Mouse (Mus musculus) heart, postnatal 14 days (tissue): ENCODE results near the gene 4930518I15Rik. TPM values are rescaled to one million over a fixed set of nuclear protein-coding genes. Genes with fewer than 3 reads are reported as not detected.
A peak's percentile ranks its signal among the peaks of the same experiment; 100 is the strongest.
"Not testable (repeated sequence)": the region's sequence is repeated elsewhere in the genome, so short reads cannot be mapped to it uniquely, and the experiment has no call there.

Experiments used
- DNase-seq, 2 experiments: peaks; one replicate each; pipeline ENCODE4 v3.0.0; 2021 to 2022
- intact Hi-C: fragments of 180-260 bp; cut with DNase I; formaldehyde crosslinking; loops from one replicate; pipeline ENCODE4 v1.15.1; 2025
- total RNA-seq, 2 experiments: library from RNA; stranded (reverse); gene quantifications; 2 replicates each; pipeline ENCODE4 v1.2.3; 2021

4930518I15Rik gene
- total RNA-seq, 2 experiments from 2014 or later: 1.5 to 1.6 TPM

GRCm38 (mm10) chr2:156850505-156850904, 7.2 kb downstream of the 4930518I15Rik start:
- intact Hi-C loops: loop anchor here (2.0 to 10.0 kb wide), 2 partner anchors 38 to 316 kb away; no protein-coding TSS in a partner anchor
- no peak for DNase-seq

GRCm38 (mm10) chr2:156848526-156849182, 9.1 kb downstream of the 4930518I15Rik start:
- peak; percentile 36 to 48 for DNase-seq
- intact Hi-C loops: no loop called here

GRCm38 (mm10) chr2:156847653-156848052, 10.1 kb downstream of the 4930518I15Rik start:
- intact Hi-C loops: no loop called here
- no peak for DNase-seq

- DNase-seq: no peak
These were observed 13.0 kb downstream of the 4930518I15Rik start for GRCm38 (mm10) chr2:156844715-156845114.

GRCm38 (mm10) chr2:156843331-156843730, 14.4 kb downstream of the 4930518I15Rik start:
- DNase-seq: no peak
- intact Hi-C loops: no loop called here

More at GRCm38 (mm10) chr2:156844715-156845114, 13.0 kb downstream of the 4930518I15Rik start:
- intact Hi-C loops: no loop called here

- intact Hi-C loops: no loop called here
These were observed 15.0 kb downstream of the 4930518I15Rik start for GRCm38 (mm10) chr2:156842711-156843110.

GRCm38 (mm10) chr2:156841841-156842706, 15.7 kb downstream of the 4930518I15Rik start:
- peak; percentile 42 to 58 for DNase-seq
- intact Hi-C loops: loop anchor here (2.0 kb wide), 1 partner anchor 19 kb away; no protein-coding TSS in a partner anchor

More at GRCm38 (mm10) chr2:156842711-156843110, 15.0 kb downstream of the 4930518I15Rik start:
- DNase-seq: no peak

GRCm38 (mm10) chr2:156841028-156841840, 16.5 kb downstream of the 4930518I15Rik start:
- DNase-seq: peak; percentile 61 to 67

GRCm38 (mm10) chr2:156840301-156841027, 17.3 kb downstream of the 4930518I15Rik start:
- DNase-seq: peak; percentile 47 to 53
- intact Hi-C loops: loop anchor here (2.0 kb wide), 1 partner anchor 20 kb away; no protein-coding TSS in a partner anchor

More at GRCm38 (mm10) chr2:156841028-156841840, 16.5 kb downstream of the 4930518I15Rik start:
- intact Hi-C loops: loop anchor here (2.0 kb wide), 1 partner anchor 20 kb away; no protein-coding TSS in a partner anchor

- intact Hi-C loops: loop anchor here (2.0 kb wide), 1 partner anchor 21 kb away; no protein-coding TSS in a partner anchor
- DNase-seq: peak; percentile 74 to 77
These were observed 18.2 kb downstream of the 4930518I15Rik start, which contains the start of gene Tgif2 for GRCm38 (mm10) chr2:156839319-156840191. Tgif2 (plus strand) TSS chr2:156840007.

GRCm38 (mm10) chr2:156838839-156839238, 18.9 kb downstream of the 4930518I15Rik start:
- no peak for DNase-seq
- intact Hi-C loops: no loop called here

GRCm38 (mm10) chr2:156834336-156834735, 23.4 kb downstream of the 4930518I15Rik start:
- intact Hi-C loops: no loop called here
- DNase-seq: no peak

GRCm38 (mm10) chr2:156825128-156825527, 32.6 kb downstream of the 4930518I15Rik start:
- intact Hi-C loops, DNase-seq: not testable (repeated sequence)

GRCm38 (mm10) chr2:156816116-156816515, 41.6 kb downstream of the 4930518I15Rik start:
- no peak for DNase-seq
- intact Hi-C loops: no loop called here

- intact Hi-C loops: no loop called here
- DNase-seq: no peak
These were observed 42.3 kb downstream of the 4930518I15Rik start for GRCm38 (mm10) chr2:156815412-156815811.

- intact Hi-C loops: no loop called here
- DNase-seq: no peak
These were observed 42.9 kb downstream of the 4930518I15Rik start for GRCm38 (mm10) chr2:156814893-156815292.

GRCm38 (mm10) chr2:156814344-156814801, 43.4 kb downstream of the 4930518I15Rik start:
- DNase-seq: peak in 1 of 2 experiments; percentile 10
- intact Hi-C loops: no loop called here

- intact Hi-C loops: no loop called here
These were observed 46.2 kb downstream of the 4930518I15Rik start for GRCm38 (mm10) chr2:156811556-156811955.

More at GRCm38 (mm10) chr2:156811556-156811955, 46.2 kb downstream of the 4930518I15Rik start:
- no peak for DNase-seq
